Mouse (Mus musculus) embryonic stem cell, embryonic (primary cell): ENCODE results near the gene Sod3.

ENCODE experiments used
- CTCF ChIA-PET, 4 experiments: fragments of 300-600 bp in 2 of 4; fragments of 350-600 bp in 2 of 4; sonication (Branson Sonifier 250); formaldehyde crosslinking; loops; one replicate each; lab custom pipeline; 2022; ENCODE audit warnings: inconsistent platforms in 2 of 4; lab: Charles Lee
- POLR2A ChIA-PET, 4 experiments: fragments of 300-600 bp in 2 of 4; fragments of 350-600 bp in 2 of 4; sonication (Branson Sonifier 250); formaldehyde crosslinking; loops; one replicate each; lab custom pipeline; 2022; ENCODE audit warnings: antibody characterized with exemption in 4 of 4, inconsistent platforms in 1 of 4; lab: Charles Lee

The Sod3 gene

DNA sequence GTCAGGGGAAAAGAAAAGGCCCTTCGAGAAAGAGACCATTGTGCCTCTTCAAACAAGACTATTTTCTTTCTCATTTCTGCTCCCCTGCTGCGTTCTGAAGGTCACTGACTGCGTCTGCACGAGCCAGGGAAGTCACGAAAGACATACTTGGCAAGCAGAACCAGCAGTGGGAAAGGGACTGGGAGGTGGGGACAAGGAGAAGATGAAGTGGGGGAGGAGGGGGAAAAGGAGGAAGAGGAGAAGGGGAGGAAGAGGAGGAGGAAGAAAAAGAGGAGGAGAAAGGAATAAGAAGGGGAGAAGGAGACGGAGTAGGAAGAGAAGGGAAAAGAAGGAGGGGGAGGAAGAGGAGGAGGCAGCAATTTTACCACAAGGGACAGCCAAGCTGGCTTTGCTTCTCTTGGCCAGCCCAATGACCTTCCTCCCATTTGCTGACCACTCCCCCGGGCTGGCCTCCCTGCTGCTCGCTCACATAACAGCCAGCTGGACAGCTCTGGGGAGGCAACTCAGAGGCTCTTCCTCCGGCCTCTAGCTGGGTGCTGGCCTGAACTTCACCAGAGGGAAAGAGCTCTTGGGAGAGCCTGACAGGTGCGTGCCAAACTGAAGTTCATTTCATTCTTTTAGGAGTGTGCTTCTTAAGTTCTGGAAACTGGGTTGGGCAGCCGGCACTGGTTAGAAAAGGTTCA, at the start of gene Sod3:
Sod3 (plus strand) TSS at position 324 of the 683 bp plus-strand sequence.
- ChIA-PET POLR2A (no interaction called here), CTCF (no interaction called here)

DNA sequence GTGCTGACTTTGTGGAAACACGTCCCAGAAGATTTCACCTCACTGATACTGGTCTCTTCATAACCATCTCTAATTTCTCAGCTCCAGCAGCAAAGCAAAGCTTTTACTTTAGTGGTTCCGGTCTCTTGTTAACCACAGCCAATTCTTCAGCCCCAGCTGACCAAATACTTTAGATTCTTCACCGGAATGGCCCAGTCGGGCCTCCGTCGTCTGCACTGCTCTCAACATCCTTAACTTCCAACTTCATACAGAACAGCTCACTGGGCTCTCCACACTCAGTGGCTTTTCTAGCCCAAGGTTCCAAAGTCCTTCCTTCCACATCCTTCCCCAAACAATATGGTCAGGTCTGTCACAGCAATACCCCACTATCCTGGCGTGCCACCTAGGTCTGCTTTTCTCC, 46.7 kb upstream of the Sod3 start:
- CTCF ChIA-PET: interaction anchor here in 1 of 4 experiments (0.8 kb wide), 1 partner anchor 38 kb away, joined by 3 read pairs; no protein-coding TSS in a partner anchor
- POLR2A ChIA-PET: no interaction called here

DNA sequence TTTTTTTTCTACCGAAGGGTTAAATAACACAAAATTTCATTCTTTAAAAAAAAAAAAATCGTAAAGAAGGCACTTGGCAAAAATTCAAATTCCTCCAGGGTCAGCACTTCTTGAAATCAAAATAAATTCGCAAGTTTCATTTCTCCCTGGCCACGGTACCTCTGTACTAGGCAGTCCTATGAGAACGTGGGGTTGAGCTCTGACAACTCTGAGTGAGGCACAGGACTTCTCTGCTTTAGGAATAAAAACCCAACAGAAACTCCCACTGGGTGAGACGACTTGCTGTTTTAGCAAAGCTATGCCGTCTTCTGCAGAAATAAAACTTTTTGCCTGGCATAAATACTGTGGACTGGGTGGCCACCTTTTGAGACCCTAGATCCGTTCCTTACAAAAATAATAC, 44.1 kb upstream of the Sod3 start:
- ChIA-PET POLR2A (interaction anchor here in 1 of 4 experiments (0.7 kb wide), 2 partner anchors 246 to 291 kb away, joined by 3 read pairs; no protein-coding TSS in a partner anchor), CTCF (no interaction called here)

DNA sequence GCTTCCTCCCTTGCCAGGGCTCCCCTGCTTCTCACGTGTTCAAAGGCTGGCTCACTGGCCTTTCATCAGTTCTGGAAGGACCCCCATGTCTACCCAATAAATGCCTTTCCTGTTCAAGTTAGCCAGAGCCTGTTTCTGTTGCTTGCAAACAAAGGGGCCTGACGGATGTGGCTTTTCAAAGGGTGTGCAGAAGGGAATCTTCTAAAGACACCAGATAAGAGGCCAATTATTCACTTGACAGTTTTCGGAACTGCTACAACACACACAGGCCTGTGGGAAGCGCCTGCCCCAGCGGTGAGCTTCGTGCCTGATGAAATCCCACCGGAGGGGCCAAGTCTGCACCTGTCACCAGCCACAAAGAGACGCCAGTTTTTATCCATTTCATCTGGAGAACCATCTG, 31.5 kb upstream of the Sod3 start:
- ChIA-PET CTCF (no interaction called here), POLR2A (interaction anchor here in 1 of 4 experiments (0.6 kb wide), 1 partner anchor 193 kb away, joined by 3 read pairs; no protein-coding TSS in a partner anchor)

DNA sequence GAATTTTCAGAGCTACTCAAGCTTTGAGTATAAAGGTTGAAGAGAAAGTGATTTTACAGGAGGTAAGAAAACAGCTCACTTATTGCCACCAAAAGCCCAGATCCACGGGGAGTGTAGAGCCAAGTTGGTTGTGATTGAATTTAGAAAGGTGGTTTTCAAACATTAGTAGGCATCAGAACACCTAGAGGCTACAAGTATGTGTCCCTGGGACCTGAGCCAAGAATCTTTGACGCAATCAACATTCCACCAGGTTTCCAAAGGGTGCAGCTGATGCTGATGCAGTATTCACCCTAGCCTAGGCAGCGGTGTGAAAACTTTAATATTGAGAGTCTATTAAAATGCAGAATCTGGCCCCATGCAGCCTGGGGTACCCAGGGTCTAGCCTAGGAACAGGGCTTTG, 28.0 kb upstream of the Sod3 start:
- CTCF ChIA-PET: interaction anchor here in 2 of 4 experiments (0.6 kb wide), 2 partner anchors 190 to 212 kb away, joined by 3 read pairs; no protein-coding TSS in a partner anchor
- POLR2A ChIA-PET: no interaction called here

DNA sequence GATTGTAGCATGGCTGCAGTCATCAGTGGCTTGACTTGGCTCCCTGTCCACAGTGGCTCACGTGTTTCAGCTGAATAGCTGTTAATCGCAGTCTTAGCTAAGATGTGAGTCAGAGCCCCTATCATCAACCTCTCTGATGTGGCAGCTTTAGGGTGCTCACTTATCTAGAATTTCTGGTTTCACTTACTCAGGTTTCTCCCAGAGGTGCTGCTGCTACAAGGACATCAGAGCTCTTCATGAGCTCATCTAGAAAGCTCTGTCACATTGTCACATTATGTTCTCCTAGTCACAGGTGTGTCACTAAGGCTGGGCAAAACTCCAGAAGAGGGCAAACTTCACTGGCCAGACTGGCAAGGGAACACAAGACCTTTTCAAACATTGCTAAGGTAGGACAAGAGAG, 24.5 kb upstream of the Sod3 start:
- POLR2A ChIA-PET: no interaction called here
- CTCF ChIA-PET: no interaction called here

DNA sequence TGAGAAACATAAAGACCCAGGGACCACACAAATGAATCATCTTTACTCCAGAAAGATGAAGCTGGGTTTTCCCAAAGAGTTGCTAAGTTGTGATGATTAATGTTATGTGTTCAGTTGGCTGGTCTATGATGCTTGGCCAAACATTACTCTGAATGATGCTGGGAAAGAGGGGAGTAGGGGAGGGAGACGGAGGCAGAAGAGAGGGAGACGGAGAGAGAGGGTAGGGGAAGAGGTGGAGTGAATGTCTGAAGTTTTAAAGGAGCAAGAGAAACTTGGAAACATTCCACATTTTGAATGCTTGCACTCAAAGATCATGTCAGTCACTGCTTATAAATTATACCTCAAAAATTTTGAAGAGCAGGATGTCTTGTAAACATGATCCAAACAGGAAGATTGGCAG, 16.7 kb upstream of the Sod3 start:
- ChIA-PET POLR2A (no interaction called here), CTCF (interaction anchor here in 1 of 4 experiments (0.6 kb wide), 1 partner anchor 418 kb away, joined by 3 read pairs; no protein-coding TSS in a partner anchor)

DNA sequence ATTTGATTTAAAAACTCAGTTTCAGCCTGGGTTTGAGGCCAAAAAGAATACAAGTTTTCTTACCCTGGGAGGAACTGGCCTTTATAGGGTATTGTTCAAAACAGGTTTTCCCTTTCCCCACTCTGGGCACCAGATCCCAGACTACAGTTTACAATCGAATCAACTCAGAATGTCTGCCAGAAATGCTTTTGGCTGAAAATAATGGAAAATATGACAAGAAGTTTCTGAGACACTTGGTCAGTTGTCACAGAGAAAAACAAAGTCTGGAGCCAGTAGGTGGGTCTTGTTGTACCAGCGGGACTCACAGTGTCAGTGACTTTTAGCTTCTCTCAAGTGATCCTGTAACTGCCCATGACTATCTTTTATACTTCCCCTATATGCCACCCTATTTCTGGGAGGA, 13.1 kb upstream of the Sod3 start:
- POLR2A ChIA-PET: no interaction called here
- CTCF ChIA-PET: no interaction called here

DNA sequence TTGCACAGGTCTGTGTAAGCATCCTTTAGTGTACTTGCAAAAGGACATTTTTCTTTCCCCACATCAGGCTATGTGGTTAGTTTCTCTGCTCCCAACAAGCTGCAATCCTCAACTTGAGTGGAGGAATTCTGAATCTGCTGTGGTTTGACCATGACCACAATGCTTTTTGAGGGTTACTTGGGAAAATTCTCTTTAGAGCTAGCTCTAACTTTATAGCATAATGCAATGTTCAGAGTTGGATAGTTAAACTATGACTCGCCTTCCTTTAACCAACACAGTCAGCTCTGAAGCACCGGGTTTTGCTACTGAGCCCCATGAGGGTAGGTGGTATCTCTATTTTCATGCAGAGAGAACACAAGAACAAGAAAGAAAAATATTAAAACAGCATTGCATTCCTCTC, 12.0 kb upstream of the Sod3 start:
- POLR2A ChIA-PET: no interaction called here
- CTCF ChIA-PET: no interaction called here

DNA sequence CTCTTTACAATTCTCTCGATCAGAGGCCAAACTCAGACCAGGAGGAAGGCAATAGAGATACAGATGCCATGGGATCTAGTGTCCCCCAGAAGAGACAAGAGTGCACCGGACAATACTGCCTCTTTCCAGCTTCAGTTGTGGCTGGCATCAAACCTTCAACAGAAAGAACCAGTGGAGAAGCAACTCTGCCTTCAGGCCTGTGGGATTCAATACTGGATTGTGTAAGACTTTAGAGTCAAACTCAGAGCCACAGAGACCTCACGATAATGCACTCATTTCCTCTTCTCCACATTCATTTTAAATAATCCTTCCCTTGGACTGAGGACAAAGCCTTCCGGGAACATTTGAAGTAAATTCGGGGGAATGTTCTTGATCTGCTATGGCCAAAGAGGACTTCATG, 10.9 kb upstream of the Sod3 start:
- POLR2A ChIA-PET: no interaction called here

DNA sequence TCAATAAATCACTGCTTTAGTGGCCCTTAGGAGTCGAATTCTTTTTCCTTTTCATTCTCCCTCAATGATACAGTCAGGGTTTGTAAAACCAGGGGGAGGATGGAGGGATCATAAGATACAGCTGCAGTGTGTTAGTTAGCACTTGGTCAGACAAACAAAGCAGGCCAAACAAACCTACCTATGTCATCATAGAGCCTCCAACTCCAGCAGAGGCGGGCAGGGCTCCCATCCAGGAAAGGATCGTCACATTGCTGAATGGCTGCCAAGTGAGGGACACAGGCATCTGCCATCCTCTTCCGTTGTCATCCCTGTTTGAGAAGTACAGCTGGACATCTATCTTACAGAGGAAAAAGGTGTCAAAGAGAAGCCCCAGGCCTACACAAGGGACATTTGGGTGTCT, 9.2 kb upstream of the Sod3 start:
- CTCF ChIA-PET: no interaction called here
- POLR2A ChIA-PET: no interaction called here

More for the DNA sequence above, 10.9 kb upstream of the Sod3 start:
- CTCF ChIA-PET: no interaction called here

DNA sequence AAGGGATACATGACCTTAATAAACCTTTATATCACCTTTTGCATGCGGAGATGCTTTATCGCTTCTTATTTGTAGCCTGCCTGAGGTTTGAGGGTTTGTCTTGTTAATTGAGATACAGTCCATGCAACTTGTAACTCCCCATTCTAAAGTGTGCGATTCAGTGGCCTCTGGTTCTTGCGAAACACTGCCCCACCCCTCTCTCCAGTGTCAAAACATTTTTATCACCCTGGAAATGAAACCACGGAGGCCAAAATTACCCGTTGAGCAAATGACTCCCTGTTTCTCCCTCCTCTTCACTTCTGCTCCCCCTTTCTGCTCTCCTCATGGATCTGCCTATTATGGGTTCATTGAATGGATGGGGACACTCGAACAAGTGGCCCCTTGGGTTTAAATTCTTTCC, 8.0 kb upstream of the Sod3 start:
- CTCF ChIA-PET: interaction anchor here in 1 of 4 experiments (1.1 kb wide), 1 partner anchor 39 kb away, joined by 3 read pairs; no protein-coding TSS in a partner anchor
- POLR2A ChIA-PET: no interaction called here

DNA sequence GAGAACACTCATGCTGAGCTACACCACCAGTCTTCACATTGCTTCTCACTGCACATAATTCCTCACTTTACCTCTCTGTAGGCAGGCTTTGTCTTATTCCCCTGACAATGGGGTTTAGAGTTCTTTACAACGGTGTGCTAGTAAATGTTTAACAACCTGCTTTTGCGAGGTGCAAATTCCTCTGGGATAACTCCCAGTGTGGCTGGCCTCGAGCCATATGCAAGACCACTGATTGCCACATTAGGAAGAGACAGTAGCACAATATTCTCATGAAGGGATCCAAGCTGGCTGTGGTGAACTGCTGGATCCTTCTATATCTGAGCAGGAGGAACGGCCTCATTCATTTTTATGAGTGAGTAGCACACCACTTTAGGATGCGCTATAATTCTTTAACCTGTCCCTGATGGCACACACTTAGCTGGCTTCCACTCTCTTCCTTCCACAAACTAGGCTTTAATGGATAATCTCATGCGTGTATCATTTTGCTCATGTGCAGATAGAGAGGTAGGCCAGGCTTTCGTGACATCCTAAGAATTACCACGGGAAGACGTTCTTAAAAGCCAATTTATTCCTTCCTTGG, 6.3 kb upstream of the Sod3 start:
- POLR2A ChIA-PET: interaction anchor here in 1 of 4 experiments (0.6 kb wide), 1 partner anchor 255 kb away, joined by 3 read pairs; no protein-coding TSS in a partner anchor
- CTCF ChIA-PET: interaction anchor here in 1 of 4 experiments (0.6 kb wide), 1 partner anchor 126 kb away, joined by 7 read pairs; no protein-coding TSS in a partner anchor

DNA sequence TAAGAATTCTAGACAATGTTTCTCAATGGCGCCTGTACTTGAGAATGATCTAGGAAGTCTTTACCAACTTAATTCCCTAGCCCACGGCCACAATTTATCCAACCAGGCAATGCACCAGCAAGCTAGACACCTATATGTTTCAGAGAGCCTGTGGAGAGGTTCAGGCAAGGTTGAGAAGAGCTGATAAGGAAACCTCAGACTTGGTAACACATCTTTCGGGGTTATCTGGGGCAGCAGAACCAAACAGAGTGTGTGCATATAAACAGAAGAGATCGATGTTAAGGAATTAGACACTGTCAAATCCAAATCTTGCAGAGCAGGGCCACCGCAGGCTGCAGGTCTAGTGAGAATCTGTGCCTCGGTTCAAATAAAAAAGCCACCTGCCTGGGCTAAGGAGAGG, 5.5 kb upstream of the Sod3 start:
- ChIA-PET CTCF (no interaction called here), POLR2A (no interaction called here)

DNA sequence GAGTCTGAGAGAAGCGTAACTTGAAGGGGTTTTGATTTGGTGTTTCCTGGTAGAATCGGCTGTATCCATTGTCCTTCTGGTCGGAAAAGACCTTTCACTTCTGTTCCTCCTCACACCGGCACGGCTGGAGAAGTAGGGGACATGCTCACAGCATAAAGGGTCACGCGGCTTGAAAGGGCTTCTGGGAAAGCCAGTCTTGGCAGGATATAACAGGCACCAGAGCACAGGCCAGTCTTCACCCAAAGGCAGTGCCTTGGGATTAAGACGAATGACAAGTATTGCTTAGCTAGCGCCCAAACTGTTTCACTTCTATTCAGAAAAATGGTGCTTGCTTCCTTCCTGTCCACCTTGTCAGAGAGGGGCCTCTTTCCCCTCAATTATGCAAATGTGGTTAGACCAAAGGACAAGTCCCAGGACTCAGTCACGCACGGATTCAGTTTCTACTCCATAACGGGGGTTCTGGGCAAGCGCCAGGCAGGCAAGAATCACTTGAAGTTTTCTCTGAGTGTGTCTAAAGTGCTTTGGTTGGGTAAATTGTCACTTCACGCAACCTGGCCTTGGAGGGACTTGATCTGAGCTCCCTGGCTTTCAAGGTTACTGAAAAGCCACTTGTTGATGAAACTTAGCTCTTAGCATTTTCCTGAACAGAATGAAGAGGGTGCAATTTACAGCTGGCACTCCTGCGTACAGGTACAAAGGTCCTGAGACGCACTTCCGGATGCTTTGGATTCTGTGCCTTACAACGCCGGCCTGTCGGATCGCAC, 3.1 kb upstream of the Sod3 start:
- CTCF ChIA-PET: interaction anchor here in 1 of 4 experiments (0.6 kb wide), 1 partner anchor 247 kb away, joined by 4 read pairs; no protein-coding TSS in a partner anchor
- POLR2A ChIA-PET: interaction anchor here in 2 of 4 experiments (0.6 to 1.1 kb wide), 3 partner anchors 170 to 1812 kb away, joined by 3 to 4 read pairs (median 4); partner anchors contain the start of gene Dhx15 (in 1 of the 2)

DNA sequence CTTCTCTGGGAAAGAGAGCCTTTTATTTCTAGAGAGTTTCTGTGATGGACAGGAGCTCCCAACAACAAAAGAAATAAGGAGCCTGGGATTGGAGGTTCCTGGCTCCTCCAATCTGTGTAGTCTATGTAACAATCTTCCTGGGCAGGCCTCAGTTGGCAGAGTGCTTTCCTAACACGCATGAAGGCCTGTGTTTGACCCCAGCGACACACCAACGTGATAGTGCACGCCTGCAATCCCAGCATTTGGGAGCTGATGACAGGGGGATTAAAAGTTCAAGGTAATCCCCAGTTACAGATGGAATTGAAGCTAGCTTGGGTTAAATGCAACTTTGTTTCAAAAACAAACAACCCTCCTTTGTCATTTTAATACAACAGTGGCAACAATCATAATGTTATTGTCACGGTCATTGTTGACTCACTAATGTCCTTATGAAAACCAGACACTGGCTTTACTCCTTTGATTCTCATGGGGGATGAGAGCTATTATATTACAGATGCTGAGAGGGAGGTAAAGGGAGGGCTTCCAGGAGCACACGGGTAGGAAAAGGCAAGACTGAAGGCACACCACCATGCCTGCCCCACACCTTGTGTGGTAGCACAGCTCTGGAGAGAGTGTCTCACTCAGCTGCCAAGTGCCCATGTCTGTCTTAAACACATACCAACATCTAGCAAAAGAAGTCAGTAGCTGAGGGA, 669 bp upstream of the Sod3 start:
- POLR2A ChIA-PET: no interaction called here
- CTCF ChIA-PET: no interaction called here

DNA sequence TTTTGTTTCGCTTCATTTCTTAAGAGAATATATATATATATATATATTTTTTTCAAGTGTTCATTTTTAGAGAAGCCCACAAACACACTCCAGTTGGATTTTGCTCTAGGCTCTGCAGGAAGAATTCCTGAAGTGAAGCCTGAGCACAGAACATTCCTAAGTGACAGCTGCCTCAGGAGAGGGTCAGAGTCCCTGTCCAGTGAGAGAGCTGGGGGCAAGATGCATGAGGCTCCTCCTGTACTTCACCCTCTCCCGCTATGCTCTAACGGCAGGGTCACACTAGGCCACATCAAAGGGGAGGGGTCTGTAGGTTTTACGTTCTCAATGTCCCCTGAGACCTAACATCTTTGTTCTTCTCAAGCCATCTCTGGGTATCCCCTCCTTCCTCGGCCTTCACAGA, 930 bp downstream of the Sod3 start:
- ChIA-PET POLR2A (interaction anchor here in 3 of 4 experiments (0.6 to 1.1 kb wide), 3 partner anchors 41 to 1405 kb away, joined by 3 read pairs; no protein-coding TSS in a partner anchor), CTCF (no interaction called here)

DNA sequence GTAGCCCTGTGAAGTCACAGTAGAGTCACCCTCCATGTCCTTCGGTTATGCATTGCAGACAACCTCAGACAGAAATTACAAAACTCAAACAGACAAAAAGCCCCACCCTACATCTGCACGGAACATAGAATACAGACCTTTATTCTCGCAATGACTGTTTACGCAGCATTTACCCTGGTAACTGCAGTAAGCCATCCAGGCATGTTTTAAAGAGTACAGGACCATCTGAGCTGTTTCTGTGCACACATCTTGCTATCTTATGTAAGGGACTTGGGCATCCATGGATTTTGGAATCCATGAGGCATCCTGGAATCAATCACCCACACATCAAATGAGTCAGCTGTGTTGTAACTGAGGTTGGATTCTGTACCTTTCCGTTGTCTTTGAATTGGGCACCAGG, 2.3 kb downstream of the Sod3 start:
- ChIA-PET POLR2A (interaction anchor here in 1 of 4 experiments (0.6 to 0.7 kb wide), 2 partner anchors 125 to 1111 kb away, joined by 3 to 5 read pairs; no protein-coding TSS in a partner anchor), CTCF (no interaction called here)

DNA sequence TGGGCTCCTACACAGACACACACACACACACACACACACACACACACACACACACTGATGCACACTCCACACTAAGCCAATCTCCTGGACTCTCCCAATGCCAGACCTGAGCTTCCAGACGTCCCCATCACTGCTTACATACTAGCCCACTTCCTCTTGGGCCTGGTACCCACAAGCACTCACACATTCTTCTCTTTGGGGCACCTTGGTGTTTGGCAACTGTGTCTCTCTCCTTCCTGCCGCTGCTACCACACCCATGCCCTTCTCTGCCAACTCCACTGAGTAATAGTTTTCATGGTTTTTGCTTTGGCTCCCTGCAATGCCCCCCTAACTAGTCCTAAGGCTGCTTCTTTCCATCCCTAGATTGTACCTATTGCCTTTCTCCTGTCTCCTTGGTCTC, 3.1 kb downstream of the Sod3 start:
- ChIA-PET CTCF (no interaction called here), POLR2A (interaction anchor here in 1 of 4 experiments (0.7 to 0.9 kb wide), 2 partner anchors 12 to 1111 kb away, joined by 3 read pairs; no protein-coding TSS in a partner anchor)
